Mouse (Mus musculus) neural tube, embryonic 15.5 days (tissue): Measurements from ENCODE around the gene Arpc5l. TPM values are rescaled to one million over a fixed set of nuclear protein-coding genes. Genes with fewer than 3 reads are reported as not detected.

Experiments
- ATAC-seq: fragments of 200-750 bp; cut with Nextera tagmentation; 2 replicates; pipeline ENCODE4 v1.8.0; 2017; ENCODE audit warnings: mild to moderate bottlenecking, moderate TSS enrichment, moderate library complexity; ENCODE audit not compliant: low FRiP score
- H3K27ac ChIP-seq: fragments of 300-500 bp; sonication (generic); replicated peaks from 2 replicates; pipeline ENCODE4 v1.5.1; 2015; ENCODE audit warnings: mild to moderate bottlenecking, inconsistent platforms
- H3K27me3 ChIP-seq: fragments of 300-500 bp; sonication (generic); replicated peaks from 2 replicates; pipeline ENCODE4 v1.6.1; 2015; ENCODE audit warnings: inconsistent platforms
- H3K36me3 ChIP-seq: fragments of 300-500 bp; sonication (generic); 2 replicates; pipeline ENCODE4 v1.6.1; 2015; ENCODE audit warnings: inconsistent platforms
- H3K4me1 ChIP-seq: fragments of 300-500 bp; sonication (generic); 2 replicates; pipeline ENCODE4 v1.6.1; 2015; ENCODE audit warnings: inconsistent platforms
- H3K4me2 ChIP-seq: fragments of 300-500 bp; sonication (generic); 2 replicates; pipeline ENCODE4 v1.6.1; 2015; ENCODE audit warnings: inconsistent platforms, mild to moderate bottlenecking, moderate library complexity
- H3K4me3 ChIP-seq: fragments of 300-500 bp; sonication (generic); replicated peaks from 2 replicates; pipeline ENCODE4 v1.5.1; 2015; ENCODE audit warnings: mild to moderate bottlenecking, inconsistent platforms
- H3K9ac ChIP-seq: fragments of 300-500 bp; sonication (generic); replicated peaks from 2 replicates; pipeline ENCODE4 v1.6.1; 2015; ENCODE audit warnings: mild to moderate bottlenecking, inconsistent platforms
- H3K9me3 ChIP-seq: fragments of 300-500 bp; sonication (generic); replicated peaks from 2 replicates; pipeline ENCODE4 v1.6.1; 2016; ENCODE audit warnings: inconsistent platforms
- WGBS: fragments of 180-500 bp; shearing (Covaris S2); methylation state at CpG from one replicate; pipeline ENCODE4 v1.1.7; 2015; ENCODE audit warnings: mixed read lengths; 5-methylcytosine and 5-hydroxymethylcytosine counted together
- polyA plus RNA-seq: library from polyadenylated mRNA; unstranded; fragments of >200 nt; fragmentation: Nextera tagmentation; extraction: Ambion mirVana; gene quantifications from 2 replicates; pipeline ENCODE4 v1.2.1, GENCODE M21; 2015

Arpc5l gene
- polyA plus RNA-seq, 1 experiment from 2014 or later, result 156 TPM

GRCm38 (mm10) chr2:38983456-38983855 lies 21.7 kb upstream of the Arpc5l start:
- Histone ChIP-seq H3K36me3 (no peaks in the 10 kb centered on the region), H3K4me3 (no peak overlapping the region), H3K4me1 (0 out of 2 replicates have a peak, but pooled peaks cover 3% of the 10 kb centered on the region), H3K27ac (no peak overlapping the region), H3K4me2 (no peak overlapping the region), H3K9me3 (no peaks in the 10 kb centered on the region), H3K27me3 (no peaks in the 10 kb centered on the region), H3K9ac (no peak overlapping the region)
- no peak for ATAC-seq
- WGBS, result 90% methylated on average over 2 of the region's 2 CpGs

- no peaks in the 10 kb centered on the region for H3K27me3 ChIP-seq
- H3K9me3 ChIP-seq, result no peaks in the 10 kb centered on the region
- H3K9ac ChIP-seq, result no peak overlapping the region
- H3K4me3 ChIP-seq, result no peak overlapping the region
- WGBS, result 86% methylated on average over 3 of the region's 3 CpGs
- ATAC-seq, result no peak
- H3K27ac ChIP-seq, result no peak overlapping the region
- 0 out of 2 replicates have a peak, but pooled peaks cover 3% of the 10 kb centered on the region for H3K4me1 ChIP-seq
- no peaks in the 10 kb centered on the region for H3K36me3 ChIP-seq
- H3K4me2 ChIP-seq, result no peak overlapping the region
Measured at GRCm38 (mm10) chr2:38986580-38986979, 18.6 kb upstream of the Arpc5l start.

- no peak overlapping the region for H3K4me3 ChIP-seq
- H3K36me3 ChIP-seq, result no peaks in the 10 kb centered on the region
- WGBS, result 89% methylated on average over 1 of the region's 1 CpGs
- H3K9ac ChIP-seq, result no peak overlapping the region
- H3K9me3 ChIP-seq, result no peaks in the 10 kb centered on the region
- no peak overlapping the region for H3K27ac ChIP-seq
- H3K4me1 ChIP-seq, result 0 out of 2 replicates have a peak, but pooled peaks cover 3% of the 10 kb centered on the region
- no peaks in the 10 kb centered on the region for H3K27me3 ChIP-seq
- ATAC-seq, result no peak
- H3K4me2 ChIP-seq, result no peak overlapping the region
Measured at GRCm38 (mm10) chr2:38987371-38987770, 17.8 kb upstream of the Arpc5l start.

GRCm38 (mm10) chr2:38987803-38988510 lies 17.2 kb upstream of the Arpc5l start:
- ATAC-seq, result no peak
- 88% methylated on average over 6 of the region's 6 CpGs for WGBS

GRCm38 (mm10) chr2:38988929-38989328 lies 16.2 kb upstream of the Arpc5l start:
- Histone ChIP-seq H3K27ac (no peak overlapping the region), H3K4me2 (no peak overlapping the region), H3K4me1 (0 out of 2 replicates have a peak, but pooled peaks cover 3% of the 10 kb centered on the region), H3K9ac (no peak overlapping the region), H3K9me3 (no peaks in the 10 kb centered on the region), H3K36me3 (no peaks in the 10 kb centered on the region), H3K4me3 (no peak overlapping the region), H3K27me3 (no peaks in the 10 kb centered on the region)
- 96% methylated on average over 2 of the region's 2 CpGs for WGBS
- no peak for ATAC-seq

More at GRCm38 (mm10) chr2:38987803-38988510, 17.2 kb upstream of the Arpc5l start:
- Histone ChIP-seq H3K4me3 (no peak overlapping the region), H3K4me2 (no peak overlapping the region), H3K27ac (no peak overlapping the region), H3K4me1 (0 out of 2 replicates have a peak, but pooled peaks cover 3% of the 10 kb centered on the region), H3K9me3 (no peaks in the 10 kb centered on the region), H3K27me3 (no peaks in the 10 kb centered on the region), H3K9ac (no peak overlapping the region), H3K36me3 (no peaks in the 10 kb centered on the region)

GRCm38 (mm10) chr2:38992004-38992403 lies 13.1 kb upstream of the Arpc5l start:
- no peaks in the 10 kb centered on the region for H3K36me3 ChIP-seq
- H3K4me2 ChIP-seq, result no peak overlapping the region
- H3K4me3 ChIP-seq, result no peak overlapping the region
- H3K4me1 ChIP-seq, result 0 out of 2 replicates have a peak, but pooled peaks cover 3% of the 10 kb centered on the region
- H3K27me3 ChIP-seq, result no peaks in the 10 kb centered on the region; the same call in 1 of the 2 replicates
- no peak overlapping the region for H3K27ac ChIP-seq
- no peak for ATAC-seq
- no peak overlapping the region for H3K9ac ChIP-seq
- WGBS, result 84% methylated on average over 4 of the region's 4 CpGs
- H3K9me3 ChIP-seq, result no peaks in the 10 kb centered on the region

- Histone ChIP-seq H3K4me1 (peaks cover 3% of the 10 kb centered on the region; the same call in 1 of the 2 replicates), H3K9me3 (no peaks in the 10 kb centered on the region), H3K4me3 (no peak overlapping the region), H3K4me2 (no peak overlapping the region), H3K9ac (no peak overlapping the region), H3K27ac (no peak overlapping the region), H3K27me3 (no peaks in the 10 kb centered on the region; the same call in 1 of the 2 replicates), H3K36me3 (no peaks in the 10 kb centered on the region)
- WGBS, result 45% methylated on average over 4 of the region's 4 CpGs
- no peak for ATAC-seq
Measured at GRCm38 (mm10) chr2:38992452-38992851, 12.7 kb upstream of the Arpc5l start.

GRCm38 (mm10) chr2:38997386-38998374 lies 7.5 kb upstream of the Arpc5l start, which contains the start of gene Wdr38:
Gene Wdr38 (plus strand): TSS chr2:38997476.
- Histone ChIP-seq H3K9me3 (no peaks in the 10 kb centered on the region), H3K36me3 (peaks cover 33% of the 10 kb centered on the region), H3K9ac (peak within 1 kb of the TSS; percentile 50), H3K27ac (no peak within 1 kb of the TSS; the same call in 1 of the 2 replicates), H3K4me3 (peak within 1 kb of the TSS; percentile 42), H3K4me1 (peaks cover 16% of the 10 kb centered on the region), H3K27me3 (no peaks in the 10 kb centered on the region; the same call in 1 of the 2 replicates), H3K4me2 (peak within 1 kb of the TSS; percentile 59)
- peak; percentile 91 for ATAC-seq
- 15% methylated on average over 33 of the region's 33 CpGs for whole genome bisulfite sequencing

GRCm38 (mm10) chr2:38999381-38999780 lies 5.8 kb upstream of the Arpc5l start:
- Histone ChIP-seq H3K27ac (no peak overlapping the region), H3K4me3 (no peak overlapping the region), H3K9ac (no peak overlapping the region), H3K9me3 (no peaks in the 10 kb centered on the region), H3K27me3 (no peaks in the 10 kb centered on the region; the same call in 1 of the 2 replicates), H3K36me3 (peaks cover 43% of the 10 kb centered on the region), H3K4me1 (peaks cover 33% of the 10 kb centered on the region), H3K4me2 (no peak overlapping the region)
- ATAC-seq, result no peak
- WGBS, result 62% methylated on average over 4 of the region's 4 CpGs

- no peak overlapping the region for H3K4me2 ChIP-seq
- no peaks in the 10 kb centered on the region; the same call in 1 of the 2 replicates for H3K27me3 ChIP-seq
- no peak overlapping the region for H3K4me3 ChIP-seq
- H3K36me3 ChIP-seq, result peaks cover 43% of the 10 kb centered on the region
- 69% methylated on average over 8 of the region's 8 CpGs for WGBS
- no peaks in the 10 kb centered on the region for H3K9me3 ChIP-seq
- no peak for ATAC-seq
- no peak overlapping the region for H3K9ac ChIP-seq
- H3K27ac ChIP-seq, result no peak overlapping the region
- H3K4me1 ChIP-seq, result peaks cover 33% of the 10 kb centered on the region
Measured at GRCm38 (mm10) chr2:38999910-39000586, 5.1 kb upstream of the Arpc5l start.

GRCm38 (mm10) chr2:39000587-39000919 lies 4.6 kb upstream of the Arpc5l start:
- no peak for ATAC-seq
- Histone ChIP-seq H3K9me3 (no peaks in the 10 kb centered on the region), H3K4me2 (no peak overlapping the region), H3K9ac (no peak overlapping the region), H3K27ac (no peak overlapping the region), H3K27me3 (no peaks in the 10 kb centered on the region; the same call in 1 of the 2 replicates), H3K36me3 (peaks cover 43% of the 10 kb centered on the region), H3K4me3 (no peak overlapping the region), H3K4me1 (peaks cover 33% of the 10 kb centered on the region)
- WGBS, result 92% methylated on average over 4 of the region's 4 CpGs
